Mouse (Mus musculus): ENCODE results near the gene Cdc42ep4. TPM values are rescaled to one million over a fixed set of nuclear protein-coding genes. Genes with fewer than 3 reads are reported as not detected.
A peak's percentile ranks its signal among the peaks of the same experiment; 100 is the strongest.

Cdc42ep4 gene
- polyA plus RNA-seq, 1 experiment from 2014 or later, result 24.3 TPM

DNA sequence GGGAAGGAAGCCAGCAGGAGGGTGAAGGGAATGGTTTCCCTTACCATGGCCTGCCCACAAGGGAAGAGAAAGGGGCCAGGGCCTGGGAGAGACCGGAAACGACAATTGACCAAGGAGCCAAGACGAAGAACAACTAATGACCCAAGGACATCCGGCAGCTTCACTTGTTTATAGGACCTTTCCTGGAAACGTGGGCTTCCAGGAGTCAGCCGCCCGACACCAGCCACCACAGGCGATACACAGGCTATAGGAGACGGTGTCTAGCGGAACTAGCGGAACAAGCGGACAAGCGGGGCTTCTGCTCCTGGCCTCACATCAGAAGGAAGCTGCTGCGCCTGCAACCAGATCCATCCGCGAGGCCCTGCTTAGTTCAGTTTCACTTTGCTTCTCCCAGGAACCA is 4.6 kb downstream of the Cdc42ep4 start:
- H3K9ac ChIP-seq, result no peak overlapping the region; the same call in 1 of the 2 replicates
- ATAC-seq (ENCODE audit: insufficient number of reproducible peaks, low FRiP score), result no peak

DNA sequence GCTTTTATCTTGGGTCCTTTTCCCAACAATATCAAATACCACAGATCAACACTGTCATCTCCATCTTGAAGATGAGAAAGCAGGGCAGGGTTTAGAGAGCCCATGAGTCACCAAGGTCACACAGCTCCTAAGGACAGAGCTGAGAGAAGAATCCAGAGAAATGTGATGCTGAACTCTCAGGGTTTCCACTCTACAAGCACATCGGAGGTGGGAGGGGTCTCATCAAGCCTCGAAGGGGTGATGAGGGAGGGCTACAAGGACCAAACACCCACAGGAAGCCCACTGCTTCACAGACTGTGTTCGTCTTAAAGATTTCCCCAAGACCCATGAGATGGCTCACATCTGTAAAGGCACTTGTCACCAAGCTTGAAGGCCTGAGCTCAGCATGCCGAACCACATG is 5.7 kb downstream of the Cdc42ep4 start:
- H3K4me3 ChIP-seq, result no peak overlapping the region
- no peak overlapping the region for H3K9ac ChIP-seq
- H3K36me3 ChIP-seq, result peaks cover 22% of the 10 kb centered on the region
- peaks cover 4% of the 10 kb centered on the region; the same call in 1 of the 2 replicates for H3K9me3 ChIP-seq (replicated peaks)
- WGBS, result 66% methylated on average over 4 of the region's 4 CpGs
- H3K4me1 ChIP-seq (replicated peaks), result peaks cover 52% of the 10 kb centered on the region
- no peak for ATAC-seq (ENCODE audit: insufficient number of reproducible peaks, low FRiP score)
- H3K27ac ChIP-seq (ENCODE audit: poor library complexity, severe bottlenecking), result no peak overlapping the region
- no peaks in the 10 kb centered on the region for H3K27me3 ChIP-seq (replicated peaks)
- no peak overlapping the region for H3K4me2 ChIP-seq

More for the DNA sequence above, 4.6 kb downstream of the Cdc42ep4 start:
- Histone ChIP-seq H3K27ac (ENCODE audit: poor library complexity, severe bottlenecking) (0 out of 2 replicates have a peak overlapping the region, but pooled peaks have one; percentile 25), H3K4me1 (replicated peaks) (peaks cover 49% of the 10 kb centered on the region), H3K4me3 (no peak overlapping the region), H3K27me3 (replicated peaks) (no peaks in the 10 kb centered on the region), H3K9me3 (replicated peaks) (peaks cover 4% of the 10 kb centered on the region; the same call in 1 of the 2 replicates), H3K36me3 (peaks cover 20% of the 10 kb centered on the region), H3K4me2 (peak overlapping the region; percentile 30)
- WGBS, result 62% methylated on average over 16 of the region's 16 CpGs

DNA sequence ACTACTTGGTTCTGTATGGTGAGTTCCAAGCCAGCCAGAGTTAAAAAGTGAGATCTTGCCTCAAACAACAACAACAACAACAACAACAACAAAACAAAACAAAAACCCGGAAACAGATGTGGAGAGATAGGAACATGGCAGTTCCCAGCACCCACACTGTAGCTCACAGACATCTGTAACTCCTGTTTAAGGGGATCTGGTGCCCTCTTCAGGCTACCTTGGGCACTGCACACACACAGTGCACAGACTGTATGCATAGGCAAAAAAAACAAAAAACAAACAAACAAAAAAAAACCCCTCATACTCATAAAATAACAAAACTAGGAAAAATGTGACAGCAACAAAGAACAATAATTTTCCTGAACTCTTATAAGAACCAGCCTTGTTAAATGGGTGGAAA is 8.7 kb downstream of the Cdc42ep4 start:
- no peak overlapping the region for H3K9ac ChIP-seq
- 90% methylated on average over 1 of the region's 1 CpGs for WGBS
- no peak overlapping the region for H3K27ac ChIP-seq (ENCODE audit: poor library complexity, severe bottlenecking)
- peaks cover 54% of the 10 kb centered on the region for H3K4me1 ChIP-seq (replicated peaks)
- no peak for ATAC-seq (ENCODE audit: insufficient number of reproducible peaks, low FRiP score)
- no peaks in the 10 kb centered on the region for H3K27me3 ChIP-seq (replicated peaks)
- no peak overlapping the region for H3K4me2 ChIP-seq
- no peak overlapping the region for H3K4me3 ChIP-seq
- peaks cover 4% of the 10 kb centered on the region; the same call in 1 of the 2 replicates for H3K9me3 ChIP-seq (replicated peaks)
- H3K36me3 ChIP-seq, result peaks cover 29% of the 10 kb centered on the region

DNA sequence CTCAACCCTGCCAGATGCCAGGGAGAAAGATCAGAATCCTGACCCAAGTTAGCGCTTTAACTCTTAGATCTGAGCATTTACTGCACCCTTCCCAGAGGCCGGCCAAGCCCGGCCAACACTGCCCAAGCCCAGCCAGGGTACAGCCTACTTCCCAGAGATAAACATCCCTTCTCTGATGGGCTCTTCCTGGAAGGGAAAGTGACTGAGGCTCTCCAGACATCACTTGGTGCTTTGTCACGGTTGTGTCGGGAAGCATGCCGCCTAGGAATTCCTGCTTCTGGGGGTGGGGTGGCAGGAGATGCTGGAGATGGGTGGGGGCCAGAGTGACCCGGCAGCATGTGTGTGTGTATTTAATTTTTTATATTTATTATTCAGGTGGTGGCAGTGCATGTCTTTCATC is 11.6 kb downstream of the Cdc42ep4 start:
- H3K27ac ChIP-seq (ENCODE audit: poor library complexity, severe bottlenecking), result no peak overlapping the region
- H3K4me3 ChIP-seq, result no peak overlapping the region
- H3K36me3 ChIP-seq, result peaks cover 29% of the 10 kb centered on the region
- H3K9ac ChIP-seq, result peak overlapping the region; percentile 27; the same call in 1 of the 2 replicates
- H3K9me3 ChIP-seq (replicated peaks), result peaks cover 4% of the 10 kb centered on the region; the same call in 1 of the 2 replicates
- 20% methylated on average over 7 of the region's 7 CpGs for WGBS
- no peak overlapping the region for H3K4me2 ChIP-seq
- H3K27me3 ChIP-seq (replicated peaks), result no peaks in the 10 kb centered on the region
- ATAC-seq (ENCODE audit: insufficient number of reproducible peaks, low FRiP score), result 0 out of 2 replicates have a peak, but pooled peaks have one; percentile 22
- H3K4me1 ChIP-seq (replicated peaks), result peaks cover 54% of the 10 kb centered on the region

- Histone ChIP-seq H3K4me3 (no peak overlapping the region), H3K4me2 (no peak overlapping the region), H3K9me3 (replicated peaks) (peaks cover 4% of the 10 kb centered on the region; the same call in 1 of the 2 replicates), H3K36me3 (peaks cover 26% of the 10 kb centered on the region), H3K27ac (ENCODE audit: poor library complexity, severe bottlenecking) (no peak overlapping the region), H3K4me1 (replicated peaks) (peaks cover 62% of the 10 kb centered on the region), H3K27me3 (replicated peaks) (no peaks in the 10 kb centered on the region), H3K9ac (no peak overlapping the region)
- 75% methylated on average over 8 of the region's 8 CpGs for WGBS
- no peak for ATAC-seq (ENCODE audit: insufficient number of reproducible peaks, low FRiP score)
Observed at GRCm38 (mm10) chr11:113739213-113739612, 12.5 kb downstream of the Cdc42ep4 start.

GRCm38 (mm10) chr11:113737912-113738311 is 13.8 kb downstream of the Cdc42ep4 start:
- peaks cover 17% of the 10 kb centered on the region for H3K36me3 ChIP-seq
- H3K27me3 ChIP-seq (replicated peaks), result no peaks in the 10 kb centered on the region
- H3K4me1 ChIP-seq (replicated peaks), result peaks cover 75% of the 10 kb centered on the region
- H3K9ac ChIP-seq, result no peak overlapping the region
- H3K9me3 ChIP-seq (replicated peaks), result peaks cover 2% of the 10 kb centered on the region; the same call in 1 of the 2 replicates
- no peak overlapping the region for H3K27ac ChIP-seq (ENCODE audit: poor library complexity, severe bottlenecking)
- no peak overlapping the region for H3K4me2 ChIP-seq
- WGBS, result 88% methylated on average over 8 of the region's 8 CpGs
- ATAC-seq (ENCODE audit: insufficient number of reproducible peaks, low FRiP score), result no peak
- H3K4me3 ChIP-seq, result no peak overlapping the region

DNA sequence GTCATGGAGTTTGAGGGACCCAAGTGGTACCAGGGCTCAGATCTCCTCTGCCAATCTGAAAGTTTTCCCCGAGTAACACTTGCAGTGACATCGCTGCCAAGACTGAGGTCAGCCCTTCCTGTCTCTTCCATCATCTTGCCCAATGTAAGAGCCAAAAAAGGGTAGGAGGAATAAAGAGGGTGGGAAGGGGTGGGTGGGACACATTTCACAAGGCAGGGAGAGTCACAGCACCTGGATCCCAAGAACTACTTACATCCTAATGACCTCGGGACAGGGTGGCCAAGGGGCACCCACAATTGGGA is 14.2 kb downstream of the Cdc42ep4 start:
- H3K36me3 ChIP-seq, result peaks cover 13% of the 10 kb centered on the region
- H3K4me3 ChIP-seq, result no peak overlapping the region
- H3K27me3 ChIP-seq (replicated peaks), result no peaks in the 10 kb centered on the region
- H3K9me3 ChIP-seq (replicated peaks), result no peaks in the 10 kb centered on the region
- WGBS, result 72% methylated on average over 3 of the region's 3 CpGs
- no peak for ATAC-seq (ENCODE audit: insufficient number of reproducible peaks, low FRiP score)
- no peak overlapping the region for H3K4me2 ChIP-seq
- peaks cover 79% of the 10 kb centered on the region for H3K4me1 ChIP-seq (replicated peaks)
- H3K27ac ChIP-seq (ENCODE audit: poor library complexity, severe bottlenecking), result no peak overlapping the region
- H3K9ac ChIP-seq, result no peak overlapping the region

GRCm38 (mm10) chr11:113736848-113737552 is 14.7 kb downstream of the Cdc42ep4 start:
- 66% methylated on average over 11 of the region's 11 CpGs for WGBS
- ATAC-seq (ENCODE audit: insufficient number of reproducible peaks, low FRiP score), result no peak
- Histone ChIP-seq H3K9me3 (replicated peaks) (no peaks in the 10 kb centered on the region), H3K36me3 (peaks cover 9% of the 10 kb centered on the region), H3K27me3 (replicated peaks) (no peaks in the 10 kb centered on the region), H3K9ac (no peak overlapping the region), H3K27ac (ENCODE audit: poor library complexity, severe bottlenecking) (no peak overlapping the region), H3K4me3 (no peak overlapping the region), H3K4me1 (replicated peaks) (peaks cover 79% of the 10 kb centered on the region), H3K4me2 (no peak overlapping the region)

- no peaks in the 10 kb centered on the region for H3K9me3 ChIP-seq (replicated peaks)
- H3K4me1 ChIP-seq (replicated peaks), result peaks cover 82% of the 10 kb centered on the region
- H3K4me2 ChIP-seq, result no peak overlapping the region
- ATAC-seq (ENCODE audit: insufficient number of reproducible peaks, low FRiP score), result no peak
- H3K4me3 ChIP-seq, result no peak overlapping the region
- H3K27ac ChIP-seq (ENCODE audit: poor library complexity, severe bottlenecking), result 0 out of 2 replicates have a peak overlapping the region, but pooled peaks have one; percentile 8
- no peaks in the 10 kb centered on the region for H3K27me3 ChIP-seq (replicated peaks)
- H3K9ac ChIP-seq, result no peak overlapping the region
- H3K36me3 ChIP-seq, result no peaks in the 10 kb centered on the region
- WGBS, result 60% methylated on average over 6 of the region's 6 CpGs
Observed at GRCm38 (mm10) chr11:113735151-113735550, 16.5 kb downstream of the Cdc42ep4 start.

DNA sequence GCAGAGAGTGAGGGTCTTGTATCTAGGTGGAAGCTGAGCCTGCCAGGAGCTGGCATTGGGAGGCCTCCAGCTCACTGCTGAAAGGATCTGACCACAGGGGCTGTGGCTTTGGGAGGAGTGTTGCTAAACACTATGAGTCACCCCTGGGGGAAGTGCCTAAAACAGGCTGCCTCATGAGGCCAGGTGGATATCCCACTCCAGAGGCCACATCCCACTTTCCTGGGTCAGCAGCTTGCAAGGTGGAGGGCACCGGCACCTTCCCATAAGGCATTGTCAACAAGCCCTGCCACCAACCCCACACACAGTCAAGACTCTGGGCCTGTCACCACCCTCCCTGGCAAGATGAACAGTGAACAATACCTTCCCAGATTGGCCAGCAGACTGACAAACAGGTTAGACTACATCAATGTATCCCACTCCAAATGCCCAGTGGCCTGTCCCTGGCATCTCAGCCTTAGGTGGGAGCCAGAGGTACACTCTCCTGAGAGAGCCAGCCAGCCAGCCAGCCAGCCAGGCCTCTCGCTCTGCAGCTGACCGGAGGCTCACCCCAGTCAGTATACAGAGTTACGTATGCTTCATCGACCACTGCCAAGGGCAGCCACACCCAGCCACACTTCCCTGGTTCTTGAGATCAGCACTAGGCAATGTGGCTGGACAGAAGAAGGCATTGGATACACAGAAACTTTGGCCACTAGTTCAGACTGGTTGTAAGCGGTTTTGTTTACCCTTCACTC is 17.9 kb downstream of the Cdc42ep4 start:
- WGBS, result 56% methylated on average over 6 of the region's 6 CpGs
- Histone ChIP-seq H3K9ac (peak overlapping the region; percentile 33; the same call in 1 of the 2 replicates), H3K4me2 (no peak overlapping the region), H3K27me3 (replicated peaks) (no peaks in the 10 kb centered on the region), H3K4me3 (no peak overlapping the region), H3K9me3 (replicated peaks) (no peaks in the 10 kb centered on the region), H3K4me1 (replicated peaks) (peaks cover 73% of the 10 kb centered on the region), H3K27ac (ENCODE audit: poor library complexity, severe bottlenecking) (peak overlapping the region; percentile 37; the same call in 1 of the 2 replicates), H3K36me3 (peaks cover 7% of the 10 kb centered on the region)
- ATAC-seq (ENCODE audit: insufficient number of reproducible peaks, low FRiP score), result peak; percentile 37; the same call in 1 of the 2 replicates

DNA sequence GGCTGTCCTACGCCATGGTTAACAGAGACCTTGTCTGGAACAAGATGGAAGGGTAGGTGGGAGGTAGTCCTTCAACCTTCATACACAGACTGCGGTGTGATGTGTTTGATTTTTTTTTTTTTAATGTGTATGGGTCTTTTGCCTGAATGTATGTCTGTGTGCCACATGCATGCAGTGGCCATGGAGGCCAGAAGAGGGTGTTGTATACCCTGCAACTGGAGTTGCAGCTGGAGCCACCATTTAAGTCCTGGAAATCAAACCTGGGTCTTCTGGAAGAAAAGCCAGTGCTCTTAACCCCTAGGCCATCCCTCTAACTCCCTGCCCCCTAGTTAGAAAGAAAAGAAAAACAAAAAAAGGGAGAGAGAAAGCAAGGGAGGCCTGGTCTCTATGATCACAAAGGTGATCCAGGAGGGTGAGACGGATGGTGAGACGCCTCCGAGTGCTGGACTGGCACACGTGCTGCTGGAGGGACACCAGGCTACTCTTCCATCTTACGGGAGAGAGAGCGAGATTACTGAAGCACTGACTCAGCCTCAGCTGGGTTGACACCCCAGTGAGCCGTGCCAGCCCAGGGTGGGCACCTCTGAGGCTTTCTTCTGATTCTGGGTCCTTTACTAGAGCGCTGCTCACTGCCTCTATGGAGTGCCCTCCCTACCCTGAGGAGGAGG is 19.6 kb downstream of the Cdc42ep4 start:
- Histone ChIP-seq H3K4me2 (no peak overlapping the region), H3K9ac (no peak overlapping the region), H3K9me3 (replicated peaks) (no peaks in the 10 kb centered on the region), H3K4me1 (replicated peaks) (peaks cover 59% of the 10 kb centered on the region), H3K4me3 (no peak overlapping the region), H3K27ac (ENCODE audit: poor library complexity, severe bottlenecking) (no peak overlapping the region), H3K36me3 (peaks cover 24% of the 10 kb centered on the region), H3K27me3 (replicated peaks) (no peaks in the 10 kb centered on the region)
- ATAC-seq (ENCODE audit: insufficient number of reproducible peaks, low FRiP score), result no peak
- WGBS, result 90% methylated on average over 10 of the region's 10 CpGs

Data from heart, embryonic 12.5 days (tissue).